Mouse (Mus musculus) lung, postnatal 0 days (tissue): Measurements from ENCODE around the gene Pde12. TPM values are rescaled to one million over a fixed set of nuclear protein-coding genes. Genes with fewer than 3 reads are reported as not detected.

Source experiments
- ATAC-seq: fragments of 200-750 bp; cut with Nextera tagmentation; 2 replicates; pipeline ENCODE4 v1.8.0; 2017; ENCODE audit warnings: moderate library complexity
- DNase-seq: peaks from one replicate; pipeline ENCODE4 v3.0.0-alpha.2; 2016; ENCODE audit warnings: low spot score
- H3K27ac ChIP-seq: fragments of 300-500 bp; sonication (generic); 2 replicates; pipeline ENCODE4 v1.5.1; 2014; ENCODE audit warnings: antibody characterized with exemption, mild to moderate bottlenecking, low read length, mixed read lengths
- H3K27me3 ChIP-seq: fragments of 300-500 bp; sonication (generic); replicated peaks from 2 replicates; pipeline ENCODE4 v1.6.1; 2014; ENCODE audit warnings: low read length, mixed read lengths; ENCODE audit not compliant: insufficient read depth
- H3K36me3 ChIP-seq: fragments of 300-500 bp; sonication (generic); 2 replicates; pipeline ENCODE4 v1.6.1; 2014; ENCODE audit warnings: low read length, mixed read lengths; ENCODE audit not compliant: insufficient read depth
- H3K4me1 ChIP-seq: fragments of 300-500 bp; sonication (generic); 2 replicates; pipeline ENCODE4 v1.6.1; 2014; ENCODE audit warnings: antibody characterized with exemption, low read depth, low read length, mixed read lengths; ENCODE audit not compliant: insufficient read depth
- H3K4me2 ChIP-seq: fragments of 300-500 bp; sonication (generic); replicated peaks from 2 replicates; pipeline ENCODE4 v1.6.1; 2014; ENCODE audit warnings: low read depth, mild to moderate bottlenecking, low read length, moderate library complexity, mixed read lengths
- H3K4me3 ChIP-seq: fragments of 300-500 bp; sonication (generic); 2 replicates; pipeline ENCODE4 v1.5.1; 2014; ENCODE audit warnings: low read depth, low read length
- H3K9ac ChIP-seq: fragments of 300-500 bp; sonication (generic); replicated peaks from 2 replicates; pipeline ENCODE4 v1.6.1; 2014; ENCODE audit warnings: low read depth, mild to moderate bottlenecking
- H3K9me3 ChIP-seq: fragments of 300-500 bp; sonication (generic); 2 replicates; pipeline ENCODE4 v1.6.1; 2016; ENCODE audit warnings: low read length, mixed read lengths
- CTCF ChIP-seq: IDR thresholded peaks from 2 replicates; pipeline ENCODE4 v1.5.1; 2016; ENCODE audit warnings: antibody characterized with exemption, mild to moderate bottlenecking
- EP300 ChIP-seq: IDR thresholded peaks from 2 replicates; pipeline ENCODE4 v1.6.1; 2016; ENCODE audit warnings: antibody characterized with exemption, mild to moderate bottlenecking, control low read depth
- WGBS: fragments of 180-500 bp; shearing (Covaris S2); extraction: QIAGEN DNeasy Blood & Tissue Kit; methylation state at CpG from one replicate; pipeline ENCODE4 v1.1.7; 2014; 5-methylcytosine and 5-hydroxymethylcytosine counted together
- polyA plus RNA-seq: library from polyadenylated mRNA; unstranded; fragments of >200 nt; fragmentation: Nextera tagmentation; extraction: Ambion mirVana; gene quantifications from 2 replicates; pipeline ENCODE4 v1.2.1, GENCODE M21; 2015

The Pde12 gene
- polyA plus RNA-seq, 1 experiment from 2014 or later, result 5.5 TPM

DNA sequence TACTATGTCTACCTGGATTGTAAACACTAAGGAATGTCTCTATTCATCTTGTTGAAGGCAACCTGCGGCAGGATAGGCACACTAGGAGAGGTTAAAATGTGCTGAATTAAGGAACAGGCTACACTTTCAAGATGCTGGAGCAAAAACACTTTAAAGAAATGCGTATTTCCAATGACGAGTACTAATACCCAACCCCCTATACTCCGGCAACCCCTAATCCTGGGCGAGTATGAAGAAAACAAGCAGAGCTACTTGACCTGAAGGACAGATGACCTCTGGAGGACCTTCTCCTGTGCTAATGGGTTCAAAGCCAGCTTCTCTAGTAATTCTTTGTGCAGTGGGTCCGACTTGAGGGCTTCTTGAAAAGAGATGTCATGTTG, 1.7 kb downstream of the Pde12 start:
- peak; percentile 3; the same call in 1 of the 2 replicates for ATAC-seq

DNA sequence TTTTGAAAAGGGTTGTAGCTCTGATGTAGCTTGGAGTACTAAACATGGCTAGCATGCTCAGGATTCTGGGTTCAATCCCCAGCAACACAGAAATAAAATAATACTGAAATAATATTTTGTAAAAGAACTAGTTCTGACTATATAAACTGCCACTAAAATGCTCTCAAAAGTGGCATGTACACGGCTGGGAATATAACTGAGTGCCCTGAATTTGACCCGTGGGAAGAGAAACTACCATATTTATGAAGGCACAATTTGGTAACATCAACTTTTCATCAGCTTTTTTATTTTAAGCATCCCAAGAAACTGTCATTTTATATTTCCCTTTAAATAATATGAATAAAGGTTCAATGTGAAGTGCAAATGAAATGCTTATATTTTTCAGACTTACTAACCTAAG, 5.8 kb downstream of the Pde12 start:
- WGBS, result 85% methylated on average over 2 of the region's 2 CpGs

More for the DNA sequence above, 1.7 kb downstream of the Pde12 start:
- no peaks in the 10 kb centered on the region for H3K9me3 ChIP-seq
- TF ChIP-seq CTCF, result no peak
- 0 out of 2 replicates have a peak, but pooled peaks have one; percentile 6 for TF ChIP-seq EP300
- peak overlapping the region; percentile 95 for H3K4me2 ChIP-seq
- no peaks in the 10 kb centered on the region; the same call in 1 of the 2 replicates for H3K4me1 ChIP-seq
- peak overlapping the region; percentile 87 for H3K27ac ChIP-seq
- 13% methylated on average over 6 of the region's 6 CpGs for WGBS
- peak; percentile 50 for DNase-seq
- peaks cover 6% of the 10 kb centered on the region; the same call in 1 of the 2 replicates for H3K36me3 ChIP-seq
- peak overlapping the region; percentile 82 for H3K9ac ChIP-seq
- H3K27me3 ChIP-seq, result no peaks in the 10 kb centered on the region
- H3K4me3 ChIP-seq, result peak overlapping the region; percentile 94

DNA sequence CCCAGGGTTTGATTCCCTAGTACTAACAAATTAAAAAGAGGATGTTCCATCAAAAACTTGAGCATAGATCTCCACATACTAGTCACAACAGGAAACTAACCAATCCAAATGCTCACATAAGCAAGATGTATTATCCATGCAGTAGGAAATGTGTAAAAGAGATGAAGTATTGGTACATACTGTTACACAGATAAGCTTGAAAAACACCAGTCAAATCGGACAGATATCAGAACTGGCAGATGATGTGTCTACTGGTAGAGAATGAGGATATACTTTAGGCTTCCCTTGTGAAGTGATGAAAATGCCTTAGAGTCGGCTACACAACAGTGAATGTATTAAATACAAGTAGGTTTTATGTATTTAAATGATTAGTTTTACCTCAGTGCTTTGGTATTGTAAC, 7.2 kb downstream of the Pde12 start:
- H3K4me1 ChIP-seq, result no peaks in the 10 kb centered on the region
- DNase-seq (no peak), ATAC-seq (no peak)
- 75% methylated on average over 2 of the region's 2 CpGs for WGBS
- H3K9me3 ChIP-seq, result no peaks in the 10 kb centered on the region
- no peak overlapping the region for H3K9ac ChIP-seq
- no peak overlapping the region for H3K27ac ChIP-seq
- TF ChIP-seq EP300 (no peak), CTCF (no peak)
- H3K4me3 ChIP-seq, result no peak overlapping the region
- peaks cover 6% of the 10 kb centered on the region; the same call in 1 of the 2 replicates for H3K36me3 ChIP-seq
- no peaks in the 10 kb centered on the region for H3K27me3 ChIP-seq
- no peak overlapping the region for H3K4me2 ChIP-seq

More for the DNA sequence above, 5.8 kb downstream of the Pde12 start:
- TF ChIP-seq CTCF, result no peak
- no peak for TF ChIP-seq EP300
- Histone ChIP-seq H3K9ac (no peak overlapping the region), H3K36me3 (peaks cover 6% of the 10 kb centered on the region; the same call in 1 of the 2 replicates), H3K9me3 (no peaks in the 10 kb centered on the region), H3K4me1 (no peaks in the 10 kb centered on the region; the same call in 1 of the 2 replicates), H3K27me3 (no peaks in the 10 kb centered on the region), H3K4me2 (no peak overlapping the region), H3K27ac (no peak overlapping the region), H3K4me3 (no peak overlapping the region)
- DNase-seq (no peak), ATAC-seq (no peak)

DNA sequence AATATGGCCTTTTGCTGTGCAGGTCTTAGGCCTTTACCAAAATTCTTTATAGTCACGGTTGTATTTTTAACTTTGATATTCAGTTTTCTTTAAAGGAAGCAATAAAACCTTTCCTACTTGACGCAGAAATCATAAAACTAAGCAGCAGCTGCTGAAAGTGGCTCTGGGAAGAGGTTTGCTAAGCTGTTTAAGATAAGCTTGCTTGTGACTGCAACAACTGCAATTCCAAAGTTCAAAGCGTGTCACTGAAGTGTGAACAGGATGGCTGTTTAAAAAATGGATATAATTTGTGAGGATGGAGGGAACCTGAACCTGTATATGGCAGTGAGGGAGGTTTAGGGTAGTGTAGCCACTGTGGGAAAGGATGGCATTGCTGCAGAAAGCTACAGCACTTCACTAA, 7.7 kb downstream of the Pde12 start:
- H3K27ac ChIP-seq, result no peak overlapping the region
- peaks cover 10% of the 10 kb centered on the region; the same call in 1 of the 2 replicates for H3K36me3 ChIP-seq
- H3K4me1 ChIP-seq, result no peaks in the 10 kb centered on the region
- H3K9ac ChIP-seq, result no peak overlapping the region
- H3K4me3 ChIP-seq, result no peak overlapping the region
- TF ChIP-seq CTCF, result no peak
- TF ChIP-seq EP300, result no peak
- no peak for DNase-seq
- no peak for ATAC-seq
- H3K9me3 ChIP-seq, result no peaks in the 10 kb centered on the region
- 73% methylated on average over 3 of the region's 3 CpGs for WGBS
- H3K27me3 ChIP-seq, result no peaks in the 10 kb centered on the region
- no peak overlapping the region for H3K4me2 ChIP-seq

DNA sequence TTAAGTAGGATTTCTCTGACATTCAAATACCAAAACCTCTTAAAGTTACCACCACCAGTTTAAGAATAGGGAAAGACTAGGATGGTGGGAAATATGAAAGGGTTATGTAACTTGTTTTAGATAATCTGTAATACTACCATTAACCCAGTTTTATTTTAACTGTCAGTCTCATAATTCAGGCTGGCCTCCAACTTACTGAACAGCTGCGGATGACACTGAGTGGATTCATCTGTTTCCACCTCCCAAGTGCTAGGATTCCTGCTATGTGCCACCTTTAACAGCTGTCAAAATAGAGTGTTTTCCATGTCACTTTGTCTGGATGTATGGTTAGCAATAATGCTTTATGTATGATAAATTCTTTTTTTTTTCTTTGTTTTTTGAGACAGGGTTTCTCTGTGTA, 9.4 kb downstream of the Pde12 start:
- DNase-seq (no peak), ATAC-seq (no peak)
- Histone ChIP-seq H3K9me3 (no peaks in the 10 kb centered on the region), H3K27ac (no peak overlapping the region), H3K27me3 (no peaks in the 10 kb centered on the region), H3K4me3 (no peak overlapping the region), H3K36me3 (peaks cover 11% of the 10 kb centered on the region; the same call in 1 of the 2 replicates), H3K9ac (no peak overlapping the region), H3K4me2 (no peak overlapping the region), H3K4me1 (no peaks in the 10 kb centered on the region)
- no peak for TF ChIP-seq CTCF
- no peak for TF ChIP-seq EP300
- 96% methylated on average over 1 of the region's 1 CpGs for WGBS

DNA sequence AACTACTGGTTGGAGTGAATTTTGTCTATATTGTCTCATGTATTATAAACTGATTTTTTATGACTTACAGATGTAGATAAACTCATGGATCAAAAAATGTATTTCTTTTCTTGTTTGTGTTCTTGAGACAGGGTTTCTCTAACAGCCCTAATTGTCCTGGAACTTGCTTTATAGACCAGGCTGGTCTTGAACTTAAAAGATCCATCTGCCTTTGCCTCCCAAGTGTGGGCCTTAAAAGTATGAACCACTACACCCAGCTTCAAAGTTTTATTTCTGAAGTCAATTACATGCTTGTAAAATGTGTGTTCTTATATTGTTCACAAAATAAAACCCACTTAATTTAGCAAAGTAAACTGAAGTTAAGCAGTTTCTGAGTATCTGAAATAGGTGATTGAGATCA, 11.5 kb downstream of the Pde12 start:
- TF ChIP-seq EP300 (no peak), CTCF (no peak)
- H3K9me3 ChIP-seq, result no peaks in the 10 kb centered on the region
- H3K27me3 ChIP-seq, result no peaks in the 10 kb centered on the region
- ATAC-seq, result no peak
- no peak overlapping the region for H3K27ac ChIP-seq
- H3K9ac ChIP-seq, result no peak overlapping the region
- no peak for DNase-seq
- no peak overlapping the region for H3K4me2 ChIP-seq
- H3K36me3 ChIP-seq, result peaks cover 10% of the 10 kb centered on the region
- no peak overlapping the region for H3K4me3 ChIP-seq
- no peaks in the 10 kb centered on the region for H3K4me1 ChIP-seq

DNA sequence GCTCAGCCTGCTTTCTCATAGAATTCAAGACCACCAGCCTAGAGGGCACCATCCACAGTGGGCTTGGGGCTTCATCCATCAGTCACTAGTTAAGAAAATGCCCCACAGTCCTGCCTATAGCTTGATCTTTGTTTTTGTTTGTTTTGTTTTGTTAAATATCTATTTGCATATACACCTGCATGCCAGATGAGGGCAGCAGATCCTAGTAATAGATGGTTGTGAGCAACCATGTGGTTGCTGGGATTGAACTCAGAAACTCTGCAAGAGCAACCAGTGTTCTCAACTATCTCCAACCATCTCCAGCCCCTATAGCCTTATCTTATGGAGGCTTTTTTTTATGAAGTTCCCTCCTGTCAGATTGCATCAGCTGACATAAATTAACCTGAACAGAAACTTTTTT, 17.8 kb downstream of the Pde12 start:
- H3K4me2 ChIP-seq, result no peak overlapping the region
- no peak overlapping the region for H3K4me3 ChIP-seq
- H3K27ac ChIP-seq, result no peak overlapping the region
- no peak for DNase-seq
- ATAC-seq, result no peak
- H3K36me3 ChIP-seq, result peaks cover 5% of the 10 kb centered on the region
- TF ChIP-seq CTCF (peak; percentile 52), EP300 (no peak)
- H3K27me3 ChIP-seq, result no peaks in the 10 kb centered on the region
- H3K9me3 ChIP-seq, result no peaks in the 10 kb centered on the region
- no peak overlapping the region for H3K9ac ChIP-seq
- no peaks in the 10 kb centered on the region for H3K4me1 ChIP-seq
